Mouse (Mus musculus) kidney, adult 8-10 months (tissue): ENCODE measurements at regions not wholly inside any gene's neighbourhood (a gene's known extent, or its start where the extent isn't known, plus 50 kb on each side); places are given as distances from the start of the nearest gene placed in this dataset.
A peak's percentile ranks its signal among the peaks of the same experiment; 100 is the strongest.

Experiments
- DNase-seq, 2 experiments: peaks; one replicate each; pipeline ENCODE4 v3.0.0; 2022

DNA sequence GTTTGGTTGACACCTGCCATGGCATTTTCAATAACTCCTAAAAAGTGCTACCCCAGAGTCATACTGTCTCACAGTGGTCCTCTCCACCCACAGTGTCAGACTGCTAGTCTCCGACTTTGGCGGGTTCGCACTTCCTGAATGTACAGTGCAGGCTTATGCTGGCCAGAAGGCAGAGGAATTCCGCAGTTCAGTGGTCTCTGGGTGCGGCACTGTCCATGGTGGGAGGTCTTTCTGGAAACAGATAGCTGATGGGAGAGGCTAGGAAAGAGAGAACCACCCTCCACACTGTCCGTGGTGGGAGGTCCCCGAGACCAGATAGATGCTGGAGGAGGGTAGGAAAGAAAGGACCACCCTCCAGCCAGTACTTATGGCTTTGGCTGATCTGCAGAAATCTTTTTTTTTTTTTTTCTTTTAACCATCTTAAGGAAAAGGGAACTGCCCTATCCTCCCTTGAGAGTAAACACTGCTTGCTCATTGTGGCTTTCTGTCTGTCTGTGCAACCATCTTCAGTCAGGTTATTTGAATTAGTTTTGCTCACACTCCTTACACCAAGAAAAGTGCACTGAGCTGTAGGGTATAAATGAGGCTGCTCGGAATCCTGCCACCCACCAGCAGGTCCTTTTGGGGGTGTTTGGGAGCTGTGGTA lies 227.2 kb downstream of the Kcnrg start:
- no peak for DNase-seq

DNA sequence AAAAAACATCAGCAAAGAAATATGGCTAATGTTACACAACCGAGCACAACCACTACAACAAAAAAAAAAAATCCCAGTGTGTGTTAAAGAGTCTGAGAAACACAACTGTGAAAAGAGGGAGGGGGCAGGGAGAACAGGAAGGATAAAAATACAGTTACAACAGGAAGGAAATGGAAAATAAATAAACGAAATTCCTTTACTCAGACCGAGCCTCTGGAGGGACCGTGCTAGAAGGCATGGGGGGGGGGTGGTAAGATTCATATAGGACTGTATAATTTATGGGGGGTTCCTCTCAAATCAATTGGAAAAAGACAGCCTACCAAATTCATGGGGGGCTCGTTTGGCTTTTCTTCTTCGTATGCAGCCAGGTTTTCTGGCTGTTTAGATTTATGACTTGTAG lies 228.5 kb downstream of the Kcnrg start:
- DNase-seq, result no peak

DNA sequence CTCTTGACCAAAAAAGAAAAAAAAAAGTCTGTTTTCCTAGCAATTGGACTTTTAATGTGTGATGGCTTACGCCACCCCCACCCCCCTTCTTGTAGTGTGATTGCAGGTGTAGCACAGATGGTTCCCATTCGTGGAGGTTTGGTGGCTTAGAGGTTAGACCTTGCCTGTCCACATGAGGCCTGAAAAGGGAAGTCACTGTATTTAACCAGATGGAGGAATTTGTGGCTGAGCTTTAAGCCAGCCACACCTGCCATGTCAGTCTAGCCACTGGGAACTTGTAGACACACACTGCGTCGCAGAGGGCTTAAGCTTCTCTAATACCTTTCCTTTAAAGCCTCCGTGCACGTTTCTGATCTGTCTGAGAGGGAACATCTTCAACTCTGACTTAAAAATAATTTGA lies 229.0 kb downstream of the Kcnrg start:
- DNase-seq, result no peak

DNA sequence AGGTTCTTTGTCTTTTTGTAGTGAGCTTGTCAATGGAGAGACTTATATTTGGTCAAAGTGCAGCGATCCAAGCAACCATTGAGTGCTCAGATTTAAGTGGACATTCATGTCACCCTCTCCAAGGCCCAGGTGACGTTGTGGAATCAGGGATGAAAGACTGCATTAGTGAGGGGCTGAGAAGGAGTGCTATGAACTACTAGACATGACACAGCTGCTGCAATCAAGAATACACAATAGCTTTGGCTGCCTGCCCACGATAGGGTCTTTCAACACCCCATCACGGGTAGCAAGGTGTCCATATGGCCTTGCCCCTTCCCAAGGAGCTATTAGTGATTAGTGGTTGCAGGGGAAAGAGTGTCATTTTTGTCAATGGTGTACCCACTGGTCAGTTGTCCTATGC lies 229.7 kb downstream of the Kcnrg start:
- DNase-seq, result no peak

DNA sequence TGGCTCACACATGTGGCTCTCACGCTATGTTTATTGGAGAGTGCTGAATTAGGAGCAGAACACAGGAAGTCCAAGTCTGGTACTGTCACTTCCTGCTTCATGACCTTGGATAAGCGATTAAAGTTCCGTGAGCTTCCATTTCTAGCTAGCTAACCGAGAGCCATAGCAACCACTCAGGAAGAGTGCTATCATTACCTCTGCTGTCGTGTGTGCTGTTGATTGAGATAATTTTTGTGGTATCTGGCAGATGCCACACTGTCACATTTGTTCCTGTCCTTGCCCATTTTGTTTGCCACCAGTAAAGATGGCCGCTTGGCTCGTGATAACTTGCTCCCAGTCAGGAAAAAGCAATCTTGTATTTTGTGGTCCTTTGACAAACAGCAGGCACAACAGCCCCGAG lies 230.6 kb downstream of the Kcnrg start:
- no peak for DNase-seq

DNA sequence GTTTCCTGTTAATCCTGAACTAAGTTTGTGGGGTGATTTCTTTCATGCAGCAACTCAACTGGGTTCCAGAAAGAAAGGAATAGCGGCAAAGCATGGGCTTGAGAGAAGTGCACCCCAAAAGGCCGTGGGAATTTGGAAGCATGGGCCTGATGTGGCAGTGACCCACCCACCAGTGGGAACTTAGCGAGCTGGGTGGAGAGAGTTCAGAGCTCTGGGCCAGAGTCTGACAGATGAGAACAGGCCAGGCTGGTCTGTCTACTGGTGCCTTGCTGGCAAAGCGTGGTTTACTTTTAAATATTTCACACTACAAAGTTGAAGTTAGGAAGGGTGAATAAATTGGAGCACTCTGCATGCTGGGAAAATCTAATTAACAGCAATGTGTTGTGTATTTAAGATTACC lies 235.2 kb downstream of the Kcnrg start:
- DNase-seq, result no peak

DNA sequence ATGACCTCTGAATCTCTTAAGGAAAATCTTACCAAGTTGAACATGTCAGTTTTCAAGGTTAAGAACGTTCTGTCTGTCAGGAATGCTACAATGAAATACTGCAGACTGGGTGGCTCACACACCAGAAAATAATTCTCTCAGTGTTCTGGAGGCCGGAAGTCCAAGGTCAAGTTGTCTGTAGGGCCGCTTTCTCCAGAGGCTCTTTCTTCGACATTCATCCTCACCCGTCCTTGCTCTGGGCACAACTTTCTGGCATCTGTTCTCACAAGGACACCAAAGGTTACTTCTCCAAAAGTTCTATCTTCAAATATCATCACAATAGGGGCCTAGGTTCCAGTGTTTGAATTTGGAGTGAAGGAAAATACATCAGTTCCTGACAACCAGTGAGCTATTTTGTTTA lies 239.2 kb downstream of the Kcnrg start:
- DNase-seq, result no peak

DNA sequence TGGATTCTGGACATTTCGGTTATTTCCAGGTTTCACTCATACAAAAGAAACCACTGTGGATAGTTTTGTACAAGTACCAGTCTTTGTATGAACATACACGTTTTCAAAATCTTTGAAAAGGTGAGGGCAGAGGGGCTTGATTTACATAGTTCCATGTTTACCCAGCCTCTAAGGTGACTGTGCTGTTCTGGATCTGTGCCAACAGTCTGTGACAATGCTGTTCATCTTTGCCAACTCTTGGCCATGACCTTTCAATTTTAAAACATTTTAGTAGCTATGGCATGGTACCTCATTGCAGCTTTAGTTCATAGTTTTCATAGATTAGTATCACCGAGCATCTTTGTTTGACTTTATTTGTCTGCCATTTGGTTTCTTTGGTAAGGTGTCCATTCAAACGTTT lies 243.0 kb downstream of the Kcnrg start:
- no peak for DNase-seq

DNA sequence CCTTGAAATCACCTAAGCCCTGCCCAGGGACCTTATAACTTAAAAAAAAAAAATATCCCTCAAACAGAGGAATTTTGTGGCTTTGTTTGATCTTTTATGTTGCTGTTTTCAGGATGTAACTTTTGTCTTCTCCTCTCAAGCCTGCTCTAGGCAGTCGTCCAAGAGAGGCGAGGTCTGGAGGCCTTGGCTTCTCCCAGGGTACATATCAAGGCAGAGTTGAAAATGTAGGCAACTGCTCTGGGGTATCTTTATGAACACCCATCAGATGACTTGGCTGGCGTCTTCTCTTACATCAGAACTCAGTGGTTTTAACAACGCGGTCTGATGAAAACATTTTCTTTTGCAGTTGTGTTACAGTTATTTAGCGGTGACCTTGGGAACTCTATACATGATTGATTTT lies 250.4 kb downstream of the Kcnrg start:
- DNase-seq, result no peak

DNA sequence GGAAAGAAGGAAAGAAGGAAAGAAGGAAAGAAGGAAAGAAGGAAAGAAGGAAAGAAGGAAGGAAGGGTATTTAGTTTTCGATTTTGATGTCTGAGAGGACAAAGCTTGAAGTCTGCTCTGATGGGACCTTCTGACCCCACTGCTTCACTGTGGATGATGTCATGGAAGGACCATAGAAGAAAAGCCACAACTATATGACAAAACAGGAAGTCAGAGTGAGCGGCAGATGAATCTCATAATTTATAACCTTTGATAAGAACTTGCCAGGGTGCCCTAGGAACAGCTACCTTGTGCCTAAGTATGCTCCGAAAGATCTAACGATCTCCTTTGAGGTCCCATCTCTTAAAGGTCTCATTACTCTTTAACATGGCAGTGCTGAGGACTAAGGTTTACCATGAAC lies 253.4 kb downstream of the Kcnrg start:
- no peak for DNase-seq

DNA sequence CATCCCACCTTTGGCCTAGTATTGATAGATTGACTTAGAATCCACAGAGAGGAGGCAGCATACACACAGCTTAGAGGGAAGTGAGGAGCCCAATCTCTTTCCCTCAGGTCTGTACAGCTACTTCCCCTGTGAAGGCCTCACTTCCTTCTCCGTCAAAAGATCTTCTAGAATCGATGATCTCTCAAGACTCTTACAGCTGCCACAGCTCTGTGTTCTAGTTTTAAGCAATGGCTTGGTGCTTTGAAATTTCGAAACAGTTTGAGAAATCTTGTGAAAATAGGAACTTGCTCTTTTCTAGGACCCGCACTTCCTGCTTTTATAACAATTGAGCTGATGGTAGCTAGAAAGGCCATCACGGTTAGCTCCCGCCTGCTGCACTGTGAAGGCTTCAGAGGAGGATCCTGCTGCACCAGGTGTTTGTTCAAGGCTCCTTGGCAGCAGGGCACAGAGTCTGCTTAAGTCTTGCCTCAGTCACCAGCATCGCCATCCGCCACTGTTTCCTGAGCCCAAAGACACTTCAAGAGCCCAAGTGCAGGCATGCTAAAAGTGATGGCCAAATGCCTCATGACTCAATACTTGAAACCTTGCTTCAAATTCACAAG lies 254.2 kb downstream of the Kcnrg start:
- DNase-seq, result no peak

DNA sequence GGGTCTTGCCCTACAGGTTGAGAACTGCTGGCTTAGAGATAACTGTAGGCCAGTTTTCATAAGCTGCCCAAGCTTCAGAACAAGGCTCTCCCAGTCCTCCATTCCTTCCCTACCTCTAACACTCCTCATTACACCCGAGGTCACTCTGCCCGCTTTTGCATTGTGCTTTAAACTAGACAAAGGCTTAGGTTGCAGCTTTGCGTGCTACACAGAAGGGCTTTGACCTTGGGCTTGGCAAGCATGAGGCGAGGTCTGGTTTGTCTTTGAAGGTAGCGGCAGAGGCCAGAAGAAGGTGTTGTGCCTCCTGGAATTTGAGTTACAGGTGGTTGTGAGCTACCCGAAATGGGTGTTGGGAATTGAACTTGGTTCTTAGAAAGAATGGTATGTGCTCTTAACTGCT lies 255.7 kb downstream of the Kcnrg start:
- DNase-seq, result no peak

DNA sequence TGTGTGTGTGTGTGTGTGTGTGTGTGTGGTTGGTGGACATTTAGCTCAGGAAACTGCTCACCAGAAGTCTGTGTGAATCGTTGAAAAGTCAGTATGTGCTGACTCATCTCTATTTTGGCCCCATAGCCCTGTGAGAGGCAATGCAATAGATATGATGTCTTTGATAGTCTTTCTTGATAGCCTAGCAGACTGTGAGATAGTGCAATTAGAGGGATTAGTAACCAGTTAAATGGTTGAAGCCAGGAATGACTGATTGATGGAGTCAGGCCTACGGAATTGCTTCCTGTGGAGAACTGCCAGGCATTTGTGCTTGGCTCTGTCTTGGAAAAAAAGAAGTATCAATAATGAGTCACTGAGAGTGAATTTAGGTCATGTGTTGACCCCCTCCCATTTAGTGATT lies 256.2 kb downstream of the Kcnrg start:
- no peak for DNase-seq

DNA sequence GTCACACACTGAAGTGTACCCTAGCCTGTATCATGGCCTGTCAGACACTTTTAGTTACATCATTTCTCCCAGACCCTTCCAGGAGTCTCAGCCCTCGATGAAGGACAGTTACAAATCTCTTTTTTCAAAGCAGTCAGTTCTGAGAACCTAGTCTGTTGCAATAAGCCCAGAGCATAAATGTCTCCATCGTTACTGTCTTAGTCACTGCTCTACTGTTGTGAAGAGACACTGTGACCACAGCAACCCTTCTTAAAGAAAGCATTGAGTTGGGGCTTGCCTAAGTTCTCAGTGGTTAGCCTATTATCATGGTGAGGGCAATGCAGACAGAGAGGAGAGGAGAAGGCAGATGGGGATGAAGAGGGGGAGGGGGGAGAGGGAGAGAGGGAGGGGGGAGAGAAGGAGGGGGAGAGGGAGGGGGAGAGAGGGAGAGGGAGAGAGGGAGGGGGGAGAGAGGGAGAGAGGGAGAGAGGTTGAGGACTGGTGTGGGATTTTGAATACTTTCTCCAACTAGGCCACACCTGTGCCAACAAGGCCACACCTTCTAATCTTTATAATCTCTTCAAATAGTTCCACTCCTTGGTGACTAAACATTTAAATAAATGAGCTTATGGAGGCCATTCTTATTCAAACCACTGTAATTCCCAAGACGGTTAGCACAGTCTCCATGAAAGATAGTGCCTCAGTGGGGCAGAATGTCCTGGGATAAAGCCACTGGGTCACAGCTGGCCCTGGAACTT lies 259.4 kb downstream of the Kcnrg start:
- no peak for DNase-seq

DNA sequence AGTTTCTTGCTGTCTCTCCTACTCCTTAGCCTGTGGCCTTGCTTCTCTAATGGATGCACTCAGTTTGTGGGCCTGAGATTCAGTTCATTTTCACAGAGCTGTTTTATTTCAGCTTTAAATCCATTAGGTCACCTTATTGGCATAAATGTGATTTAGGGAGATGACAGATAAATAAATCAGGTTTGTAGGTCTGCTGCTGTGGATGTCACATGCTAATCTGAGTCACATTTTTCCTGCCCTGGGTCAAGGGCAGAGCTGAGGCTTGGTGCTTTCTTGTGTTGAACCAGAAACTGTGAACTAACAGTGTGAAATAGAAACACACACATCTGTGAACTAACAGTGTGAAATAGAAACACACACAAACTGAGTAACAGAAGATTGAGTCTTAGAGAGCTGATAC lies 266.9 kb downstream of the Kcnrg start:
- no peak for DNase-seq

DNA sequence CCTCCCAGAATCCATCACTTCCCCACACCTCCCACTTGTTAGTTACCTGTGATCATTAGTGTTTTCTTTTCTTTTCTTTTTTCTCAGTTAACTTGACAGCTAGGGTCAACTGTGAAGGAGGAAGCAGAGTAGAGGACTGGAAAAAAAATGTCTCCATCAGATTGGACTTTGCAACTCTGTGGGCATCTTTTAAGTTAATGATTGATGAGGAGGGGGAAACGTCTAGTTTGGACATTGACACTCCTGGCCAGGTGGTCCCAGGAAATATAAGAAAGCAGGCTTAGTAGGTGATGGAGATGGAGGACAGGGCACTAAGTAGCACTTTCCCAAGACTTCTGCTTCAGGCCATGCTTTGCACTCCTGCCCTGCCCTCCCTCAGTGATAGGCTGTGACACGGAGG lies 272.2 kb downstream of the Kcnrg start:
- peak; percentile 31 to 53 for DNase-seq

DNA sequence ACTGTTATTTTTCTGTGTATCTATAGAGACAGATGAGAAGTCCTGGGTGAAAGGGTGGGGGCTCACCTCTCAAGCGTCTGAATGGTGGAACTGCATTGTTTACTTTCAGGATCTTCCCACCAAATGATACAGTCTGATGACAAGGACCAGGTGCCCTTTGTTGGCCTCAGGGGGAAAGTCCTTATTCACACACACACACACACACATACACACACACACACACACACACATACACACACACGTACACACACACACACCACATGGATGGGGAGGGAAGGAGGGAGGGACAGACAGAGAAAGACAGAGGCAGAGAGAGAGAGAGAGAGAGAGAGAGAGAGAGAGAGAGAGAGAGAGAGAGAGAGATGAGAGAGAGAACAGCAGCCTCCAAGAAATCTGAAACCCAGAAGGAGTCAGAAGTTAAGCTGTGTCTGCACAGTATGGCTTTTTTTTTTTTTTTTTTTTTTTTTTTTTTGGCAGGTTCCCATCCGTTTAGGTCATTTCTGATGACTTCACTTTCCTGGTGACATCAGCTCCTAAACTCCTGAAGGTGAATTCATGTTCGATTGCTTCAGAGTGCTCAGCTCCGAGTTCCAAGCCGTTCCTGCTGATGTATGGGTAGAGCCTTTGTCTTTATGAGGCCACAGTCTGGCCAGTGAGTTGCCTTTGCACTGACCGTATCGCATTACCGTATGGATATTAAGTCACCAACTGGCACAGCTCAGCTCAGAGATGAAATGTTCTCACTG lies 273.4 kb downstream of the Kcnrg start:
- DNase-seq, result no peak

DNA sequence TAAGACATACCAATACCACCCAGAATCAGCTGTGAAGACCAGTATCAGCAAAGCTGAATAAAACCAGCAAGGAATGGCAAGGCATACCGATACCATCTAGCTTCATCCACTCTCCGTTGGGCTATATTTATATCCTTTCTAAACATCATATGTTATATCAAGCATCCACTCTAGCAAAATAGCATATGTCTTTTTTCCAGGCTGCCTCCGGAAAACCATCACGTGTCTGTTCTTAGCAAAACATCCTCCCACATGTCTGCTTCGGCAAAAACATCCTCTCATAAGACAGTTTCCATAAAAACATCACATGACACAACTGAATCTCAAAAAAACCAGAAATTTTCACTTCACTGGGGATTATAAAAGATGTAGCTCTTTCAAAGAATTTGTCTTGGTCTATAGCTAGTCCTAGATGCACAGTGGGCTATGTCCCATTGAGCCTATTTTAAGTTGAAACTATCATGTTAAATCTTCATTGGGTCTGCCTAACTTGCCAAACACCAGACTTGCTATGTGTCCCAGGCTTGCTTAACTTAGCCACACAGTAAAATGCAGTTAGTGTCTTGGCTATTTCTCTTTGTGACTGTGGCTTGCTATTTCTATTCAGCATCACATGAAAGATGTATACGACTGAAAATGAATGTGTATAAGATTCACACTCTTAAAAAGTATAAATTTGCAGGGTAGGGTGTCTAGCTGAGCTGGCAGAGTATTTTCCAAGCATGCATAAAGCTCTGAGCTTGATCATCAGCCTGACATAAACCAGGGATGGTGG lies 278.2 kb downstream of the Kcnrg start:
- DNase-seq, result no peak

DNA sequence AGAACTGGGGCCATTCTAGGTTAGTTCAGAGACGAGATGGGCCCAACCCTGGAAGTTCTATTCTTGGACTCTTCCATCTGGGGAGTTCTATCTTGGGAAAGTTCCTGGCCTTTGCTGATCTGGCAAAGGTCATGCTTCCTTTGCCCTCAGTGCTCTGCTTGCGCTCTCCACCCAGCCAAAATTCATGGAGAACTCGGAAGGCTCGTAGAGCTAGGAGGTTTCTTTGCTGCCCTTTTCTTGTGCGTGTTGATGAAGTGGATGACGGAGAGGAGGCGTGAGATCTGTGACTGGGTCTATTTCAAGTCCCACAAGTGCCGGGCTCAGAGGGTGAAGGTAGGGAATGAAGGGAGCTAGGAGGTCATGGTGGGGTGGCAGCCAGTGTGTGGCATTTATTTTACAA lies 282.4 kb downstream of the Kcnrg start:
- DNase-seq, result no peak

DNA sequence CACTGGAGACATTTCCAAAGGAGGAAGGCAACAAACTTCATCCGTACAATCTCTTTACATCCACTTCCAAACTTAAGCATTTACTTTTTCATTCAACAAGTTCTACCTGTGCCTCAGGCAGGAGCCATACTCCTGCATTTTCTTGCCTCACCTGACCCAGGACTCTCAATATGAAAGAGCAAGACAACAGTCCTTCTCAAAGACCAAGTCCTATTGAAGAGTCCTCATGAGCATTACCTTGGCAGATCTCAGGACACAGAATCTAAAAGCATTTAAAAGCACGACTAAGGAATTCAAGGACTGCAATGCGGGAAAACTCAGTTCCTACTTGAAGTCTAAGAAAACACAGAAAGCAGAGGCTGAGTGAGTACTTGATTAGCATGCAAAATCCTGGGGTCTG lies 286.5 kb downstream of the Kcnrg start:
- no peak for DNase-seq

DNA sequence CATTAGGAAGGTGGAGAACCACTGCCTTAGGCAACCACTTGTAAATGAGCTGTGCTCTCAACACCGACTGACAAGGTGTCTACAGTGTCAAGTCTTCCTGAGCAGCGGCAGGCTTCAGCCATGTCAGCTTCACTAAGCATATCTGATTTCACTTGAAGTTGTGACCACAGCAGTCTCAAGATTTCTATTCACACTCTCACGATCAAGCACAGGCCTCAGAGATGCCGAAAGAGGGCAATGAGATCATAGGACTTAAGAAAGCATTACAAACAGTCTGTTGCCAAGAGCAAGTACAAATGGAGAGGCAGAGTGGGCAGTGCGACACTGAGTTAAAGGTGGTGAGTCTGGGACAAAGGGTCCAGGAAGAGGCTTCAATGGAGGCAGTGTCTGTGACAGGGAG lies 289.6 kb downstream of the Kcnrg start:
- DNase-seq, result no peak

DNA sequence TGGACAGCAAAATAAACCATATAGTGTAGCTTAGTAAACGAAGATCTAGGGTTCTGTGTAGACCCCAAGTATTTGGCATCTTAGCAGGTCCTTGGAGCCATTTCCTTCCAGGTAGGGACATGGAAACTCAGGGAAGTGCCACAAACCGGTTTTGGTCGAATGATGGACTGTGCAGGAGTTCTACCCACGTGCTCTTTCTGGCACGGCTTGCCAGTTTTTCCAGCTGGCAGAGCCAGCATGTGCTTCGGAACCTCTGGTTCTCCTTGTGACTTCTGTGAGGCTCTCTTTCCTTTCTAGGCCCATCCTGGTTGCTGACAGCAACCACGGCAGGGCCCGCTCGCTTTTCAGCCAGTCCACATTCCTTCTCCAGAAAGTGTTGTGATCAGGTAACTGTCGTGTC lies 291.4 kb downstream of the Kcnrg start:
- DNase-seq, result peak; percentile 41 to 48
